Mouse (Mus musculus): ENCODE measurements around the gene 1700001C02Rik.

DNA sequence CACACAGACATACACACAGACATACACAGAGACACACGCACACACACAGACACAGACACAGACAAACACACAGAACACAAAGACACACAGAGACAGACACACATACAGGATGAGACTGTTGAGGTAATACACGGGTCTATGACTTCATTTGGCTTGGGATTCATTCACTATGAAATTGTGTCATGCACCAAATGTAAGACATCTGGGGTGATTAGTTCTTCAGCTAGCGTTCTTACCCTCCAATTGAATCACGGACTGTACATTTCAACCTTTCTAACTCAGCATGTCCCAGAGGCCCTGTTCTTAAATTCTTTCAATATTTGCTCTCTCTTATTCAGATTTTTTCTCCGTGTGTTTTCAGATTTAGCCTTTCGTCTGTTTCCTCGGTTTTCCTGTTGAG lies 28.8 kb downstream of the 1700001C02Rik start:
- no peak for TF ChIP-seq MYOG (IDR thresholded peaks at IDR 0.05; ENCODE audit: control insufficient read depth in 1 of 3, insufficient read depth in 1 of 3, insufficient read length in 2 of 3, low read depth in 2 of 3)
- TF ChIP-seq POLR2A (IDR thresholded peaks at IDR 0.05; ENCODE audit: insufficient read length, low read depth): no peak
- TF ChIP-seq E2F4 (IDR thresholded peaks at IDR 0.05; ENCODE audit: insufficient read depth): no peak
- no peak for TF ChIP-seq MYOD1 (IDR thresholded peaks at IDR 0.05; ENCODE audit: control insufficient read depth in 1 of 3, insufficient read length in 2 of 3, low read depth in 2 of 3)
- TF ChIP-seq MAX (IDR thresholded peaks at IDR 0.05; ENCODE audit: low read depth): no peak
- TF ChIP-seq CEBPB (IDR thresholded peaks at IDR 0.05; ENCODE audit: insufficient read depth, poor library complexity, severe bottlenecking): no peak
